Mouse (Mus musculus): ENCODE results near the gene Gm5108.
A peak's percentile ranks its signal among the peaks of the same experiment; 100 is the strongest.

The Gm5108 gene

GRCm38 (mm10) chr5:67941369-67941768, at the start of gene Gm5108:
Gene Gm5108, plus strand, starts transcription at chr5:67941669.
- no peak for ATAC-seq (ENCODE audit: low TSS enrichment)

DNA sequence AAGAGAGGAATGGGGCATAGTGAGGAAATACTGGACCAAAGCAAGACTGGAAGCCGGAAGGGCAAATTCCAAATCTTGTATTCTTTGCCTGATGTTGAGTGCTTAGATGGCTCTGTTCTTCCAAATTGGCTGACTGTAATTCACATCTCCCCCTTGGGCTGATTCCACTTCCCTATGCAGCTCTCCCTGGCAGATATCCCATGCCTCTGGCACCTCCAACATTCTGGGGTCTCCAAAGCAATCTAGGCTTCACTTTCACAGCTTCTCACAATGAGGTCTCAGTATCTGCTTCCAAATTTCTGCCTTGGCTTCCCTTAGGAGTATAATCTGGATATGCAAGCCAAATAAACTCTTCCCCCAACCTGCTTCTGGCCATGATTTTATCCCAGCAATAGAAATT, 42.5 kb upstream of the Gm5108 start:
- ATAC-seq (ENCODE audit: low TSS enrichment) = no peak

GRCm38 (mm10) chr5:67904555-67904954, 36.9 kb upstream of the Gm5108 start:
- no peak for ATAC-seq (ENCODE audit: low TSS enrichment)

GRCm38 (mm10) chr5:67930584-67930983, 10.9 kb upstream of the Gm5108 start:
- no peak for ATAC-seq (ENCODE audit: low TSS enrichment)

GRCm38 (mm10) chr5:67931623-67932022, 9.8 kb upstream of the Gm5108 start:
- no peak for ATAC-seq (ENCODE audit: low TSS enrichment)

- ATAC-seq (ENCODE audit: low TSS enrichment) = no peak
Observed at GRCm38 (mm10) chr5:67943199-67943598, 1.7 kb downstream of the Gm5108 start.

GRCm38 (mm10) chr5:67944074-67944785, 2.8 kb downstream of the Gm5108 start:
- ATAC-seq (ENCODE audit: low TSS enrichment) = no peak

DNA sequence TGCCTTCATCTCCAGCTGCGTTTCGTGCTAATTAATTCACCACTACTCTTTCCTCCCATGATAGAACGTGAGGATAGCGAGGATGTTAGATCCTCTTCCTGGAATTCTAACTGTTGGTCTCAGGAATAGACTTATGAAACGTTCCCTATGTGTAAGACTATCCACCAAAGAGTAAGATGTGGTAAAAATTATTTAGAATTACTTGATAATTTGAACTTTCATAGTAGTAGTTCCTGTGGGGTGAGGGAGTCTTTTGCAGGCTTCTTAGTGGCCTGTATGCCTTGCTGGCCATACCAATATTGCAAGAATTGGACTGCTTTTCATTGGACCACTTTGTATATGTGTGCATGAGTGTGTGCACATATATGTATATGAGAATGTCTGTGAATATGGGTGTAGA, 4.9 kb downstream of the Gm5108 start, which contains the start of gene Gm21905:
Gm21905 (minus strand) TSS at position 101 of the 400 bp plus-strand sequence.
- ATAC-seq (ENCODE audit: low TSS enrichment) = no peak

DNA sequence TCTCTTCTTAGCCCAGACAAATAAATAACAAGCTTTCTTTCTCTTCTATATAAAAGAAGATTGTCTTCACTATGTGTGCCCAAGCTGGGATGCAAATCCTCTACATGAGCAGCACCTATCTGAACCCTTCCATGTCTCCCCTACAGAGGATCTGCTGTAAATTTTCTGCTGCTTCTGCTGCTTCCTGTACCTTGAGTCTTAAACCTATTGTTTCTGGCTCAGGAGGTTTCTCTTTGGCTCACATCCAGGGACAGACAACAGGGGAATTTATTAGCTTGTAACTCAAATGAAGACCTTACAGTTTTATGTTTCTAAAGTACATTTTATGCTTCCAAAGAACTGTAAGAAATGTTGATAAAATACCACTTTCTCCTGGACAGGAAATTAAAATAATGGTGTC, 5.5 kb downstream of the Gm5108 start:
- ATAC-seq (ENCODE audit: low TSS enrichment) = no peak

DNA sequence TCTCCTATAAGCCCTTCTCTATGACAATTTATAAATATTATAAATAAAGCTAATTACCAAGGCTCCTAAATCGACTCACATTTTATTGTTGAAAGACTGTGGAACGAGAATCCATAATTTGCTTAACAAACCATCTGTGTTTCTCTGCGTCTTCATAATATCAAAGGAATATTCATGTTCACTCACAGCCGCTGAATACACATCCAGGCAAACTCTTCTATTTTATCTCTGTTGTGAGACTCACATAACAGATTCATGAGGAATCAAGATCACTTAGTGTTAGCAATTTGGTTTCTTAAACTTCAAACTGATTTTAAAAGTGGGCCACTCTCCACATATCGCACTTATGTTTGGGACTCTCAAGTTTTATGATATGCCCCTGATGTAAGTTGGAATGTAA, 6.6 kb downstream of the Gm5108 start:
- ATAC-seq (ENCODE audit: low TSS enrichment) = peak; percentile 59; the same call in 1 of the 2 replicates

DNA sequence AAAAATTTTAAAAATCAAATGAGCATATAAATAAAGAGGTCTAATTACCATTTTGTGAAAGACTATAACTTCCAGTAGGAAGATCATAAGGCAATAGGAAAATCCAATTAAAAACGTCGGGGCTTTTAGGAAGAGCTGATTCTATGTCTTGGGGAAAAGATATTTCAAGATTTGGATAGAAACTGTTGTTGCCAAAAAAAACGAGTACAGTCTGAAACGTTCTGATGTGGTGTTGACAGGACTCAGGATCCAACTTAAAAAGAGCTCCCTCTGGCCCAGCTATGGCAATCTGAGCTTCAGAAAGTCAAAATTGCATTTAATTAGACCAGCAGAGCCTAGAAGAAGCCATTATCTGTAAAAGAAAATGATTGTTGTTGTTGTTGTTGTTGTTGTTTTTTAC, 12.6 kb downstream of the Gm5108 start:
- ATAC-seq (ENCODE audit: low TSS enrichment) = peak; percentile 84

- ATAC-seq (ENCODE audit: low TSS enrichment) = peak; percentile 52
Observed at GRCm38 (mm10) chr5:67955486-67955885, 14.0 kb downstream of the Gm5108 start.

DNA sequence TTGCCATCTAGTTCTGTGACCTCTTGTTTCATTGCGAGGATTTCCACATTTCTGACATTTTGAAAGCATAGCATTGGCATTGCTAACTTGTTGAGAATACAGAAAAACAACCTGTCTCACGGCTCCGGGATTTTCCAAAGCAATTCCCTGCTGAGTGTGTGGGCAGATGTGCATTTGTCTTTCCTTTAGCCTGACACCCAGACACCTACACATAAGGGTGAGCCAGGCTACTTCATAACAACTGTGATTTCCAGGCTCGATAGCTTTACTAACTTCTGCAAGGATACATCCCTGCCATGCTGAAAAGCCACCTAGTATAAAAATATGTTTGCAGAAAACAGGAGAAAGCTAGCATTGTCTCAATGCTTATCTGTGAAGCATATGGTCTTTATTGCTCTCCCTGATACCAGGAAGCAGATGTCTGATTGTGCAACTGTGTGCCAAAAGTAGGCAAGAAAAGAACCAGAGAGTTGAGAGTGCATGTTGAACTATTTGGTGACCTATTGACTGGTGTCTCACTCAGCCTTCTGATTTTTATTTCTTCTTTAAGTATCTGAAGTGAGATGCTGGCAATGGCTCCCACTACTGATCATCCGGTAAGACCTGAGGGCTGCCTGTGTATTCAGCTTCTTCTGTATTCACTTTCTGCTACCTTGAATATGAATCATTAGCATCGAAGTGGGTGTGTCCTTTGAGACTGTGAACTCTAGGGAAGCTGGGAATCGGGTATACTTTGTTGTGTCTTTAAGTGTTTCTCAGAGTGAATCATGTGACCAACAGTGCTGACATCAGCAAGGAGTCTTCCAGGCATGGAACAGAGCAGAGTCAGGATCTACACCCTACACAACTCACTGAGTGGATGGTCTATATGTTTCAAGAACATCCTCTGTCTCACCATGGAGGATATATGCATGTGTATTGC, 20.5 kb downstream of the Gm5108 start:
- peak; percentile 91 for ATAC-seq (ENCODE audit: low TSS enrichment)

DNA sequence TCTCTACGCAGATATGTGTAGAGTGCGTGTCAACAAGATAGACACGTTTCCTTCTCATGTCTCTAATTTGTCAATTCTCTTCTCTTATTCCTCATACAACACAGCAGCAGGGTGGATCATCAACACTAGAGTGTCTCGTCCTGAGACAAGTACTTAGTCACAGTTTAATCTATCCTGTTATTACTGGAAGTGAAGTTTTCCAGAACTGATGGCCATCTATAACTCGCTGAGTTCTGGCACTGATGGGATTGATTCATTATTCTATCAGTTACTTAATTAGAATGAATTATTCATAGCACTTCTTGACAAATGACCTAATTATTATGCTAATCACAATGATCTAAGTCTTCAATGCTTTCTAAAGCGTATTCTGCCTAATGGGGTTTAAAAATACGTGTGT, 28.1 kb downstream of the Gm5108 start:
- ATAC-seq (ENCODE audit: low TSS enrichment) = no peak

DNA sequence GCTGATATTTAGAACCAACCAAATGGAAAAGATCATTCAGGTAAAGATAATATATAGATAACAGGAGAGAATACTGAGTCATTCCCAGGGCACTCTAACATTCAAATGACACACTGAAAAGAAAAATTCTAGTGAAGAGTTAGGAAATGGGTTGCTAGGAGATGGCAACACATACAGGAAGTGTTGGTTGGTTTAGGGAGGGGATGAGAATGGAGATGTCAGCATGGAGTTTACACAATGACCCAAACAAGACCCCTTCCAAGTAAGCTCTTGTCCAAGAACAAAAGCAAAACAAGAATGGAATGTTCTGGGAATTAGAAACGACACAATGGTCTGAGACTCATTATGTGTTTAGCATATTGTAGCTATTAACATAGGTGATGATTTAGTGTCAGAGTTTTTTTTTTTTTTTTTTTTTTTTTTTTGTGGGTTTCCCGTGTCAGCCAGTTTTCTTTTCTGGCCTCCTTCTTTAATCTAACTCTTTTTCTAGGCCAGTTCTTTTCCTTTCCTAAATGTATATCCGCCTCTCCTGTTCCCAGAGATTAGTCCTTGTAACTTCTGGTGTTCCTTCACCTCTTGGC, 40.6 kb downstream of the Gm5108 start:
- no peak for ATAC-seq (ENCODE audit: low TSS enrichment)

DNA sequence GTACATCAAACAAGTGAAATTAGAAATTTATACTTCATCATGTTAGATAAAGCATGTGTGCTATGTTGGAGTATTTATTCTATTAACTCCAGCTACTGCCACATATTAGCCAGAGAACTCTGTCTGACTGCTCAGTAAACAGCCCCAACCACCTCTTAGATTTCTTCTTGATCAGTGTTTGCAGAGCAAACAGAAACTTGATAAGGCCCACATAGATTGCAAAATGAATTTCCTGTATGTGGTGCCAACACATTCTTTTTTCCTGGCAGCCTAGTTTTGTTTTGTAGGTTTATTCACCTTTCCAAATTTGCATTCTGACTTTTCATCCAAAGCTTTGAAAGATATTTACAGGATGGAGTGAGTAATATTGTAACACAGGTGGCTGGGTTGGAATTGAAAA, 49.0 kb downstream of the Gm5108 start:
- no peak for ATAC-seq (ENCODE audit: low TSS enrichment)

DNA sequence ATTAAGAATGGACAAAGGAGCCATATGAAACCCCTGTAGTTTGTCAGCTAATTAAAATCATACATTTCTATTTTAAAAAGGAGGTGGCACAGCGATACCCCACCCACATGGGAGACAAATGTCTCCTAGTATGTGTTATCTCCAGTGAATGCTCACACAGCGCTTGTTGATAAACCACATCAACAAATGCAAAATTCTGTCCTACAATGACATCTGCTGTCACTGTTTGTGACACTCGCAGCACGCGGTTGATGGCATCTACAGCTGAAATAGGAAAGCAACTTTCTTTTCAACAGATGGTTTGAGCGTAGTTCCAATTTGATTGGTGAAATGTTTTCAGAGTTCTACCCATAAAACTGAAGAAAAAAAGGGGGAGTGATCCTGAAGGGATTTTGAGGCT, 61.1 kb downstream of the Gm5108 start:
- no peak for ATAC-seq (ENCODE audit: low TSS enrichment)

DNA sequence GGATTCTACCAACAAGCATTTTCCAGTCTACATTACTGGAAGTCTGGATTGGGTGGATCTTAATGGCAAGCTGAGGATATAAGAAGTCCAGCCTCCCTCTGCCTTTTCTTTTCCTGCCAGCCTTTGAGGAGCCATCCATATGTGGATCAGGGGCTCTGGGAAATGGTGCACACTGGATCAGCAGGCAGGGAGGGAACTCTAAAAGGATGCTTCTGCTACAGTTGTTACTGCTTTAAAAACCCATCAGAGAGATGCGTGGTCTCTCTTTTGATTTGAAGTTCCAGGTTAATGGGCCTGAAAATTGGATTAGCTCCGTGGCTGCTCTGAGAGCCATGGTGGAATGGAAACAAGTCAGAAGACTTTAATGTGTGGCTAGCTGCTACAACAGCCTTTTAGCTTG, 62.4 kb downstream of the Gm5108 start:
- ATAC-seq (ENCODE audit: low TSS enrichment) = no peak

DNA sequence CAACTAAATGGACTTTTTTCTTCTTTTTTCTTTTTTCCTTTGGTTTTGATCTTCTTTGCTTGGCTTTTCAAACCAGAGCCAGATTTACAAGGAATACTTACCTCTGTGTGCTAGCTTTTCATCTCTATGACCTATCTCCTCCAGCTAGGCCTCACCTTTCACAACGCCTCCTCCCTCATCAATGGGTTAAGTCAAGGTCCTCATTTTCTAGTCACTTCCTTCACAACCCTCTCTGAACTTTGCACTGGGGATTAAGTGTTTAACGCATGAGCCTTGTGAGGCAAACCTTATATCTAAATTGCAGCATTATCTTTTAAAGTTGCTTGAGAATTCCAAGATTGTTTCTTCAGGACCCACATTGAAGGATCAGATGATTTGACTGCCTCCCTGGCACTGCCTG, 63.0 kb downstream of the Gm5108 start:
- no peak for ATAC-seq (ENCODE audit: low TSS enrichment)

DNA sequence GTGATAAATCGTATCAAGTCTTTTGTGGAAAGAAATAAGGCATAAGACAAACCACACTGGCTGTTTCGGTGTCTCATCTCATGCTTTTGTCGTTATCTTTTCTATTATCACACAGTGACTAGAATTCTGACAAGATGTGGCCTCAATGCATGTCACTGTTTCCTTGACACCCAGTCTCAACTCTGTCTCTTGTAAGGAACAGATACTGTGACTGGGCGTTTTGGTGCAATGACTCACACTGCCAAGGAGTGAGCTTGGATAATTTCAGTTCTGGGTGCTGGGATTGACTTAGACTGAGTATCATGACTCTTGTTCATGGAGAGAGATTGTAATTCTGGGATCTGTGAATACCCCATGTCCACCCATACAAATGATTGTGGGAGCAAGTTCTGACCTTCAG, 65.6 kb downstream of the Gm5108 start:
- peak; percentile 64; the same call in 1 of the 2 replicates for ATAC-seq (ENCODE audit: low TSS enrichment)

DNA sequence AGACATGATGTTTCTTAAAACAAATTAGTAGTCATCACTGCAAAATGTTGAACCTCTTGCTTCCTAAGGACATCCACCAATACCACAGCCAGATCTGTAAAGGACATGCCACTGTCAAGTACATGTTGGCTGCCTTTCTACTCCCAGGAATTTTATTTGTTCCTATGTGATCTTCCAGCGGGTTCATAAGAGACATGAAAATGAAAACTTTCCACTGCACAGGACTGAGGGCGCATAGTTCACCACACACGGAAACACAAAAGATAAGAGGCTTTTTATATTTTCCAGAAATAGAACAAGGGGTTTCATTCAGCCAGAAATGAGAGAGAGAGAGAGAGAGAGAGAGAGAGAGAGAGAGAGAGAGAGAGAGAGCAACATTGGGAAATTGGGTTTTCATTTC, 70.1 kb downstream of the Gm5108 start:
- ATAC-seq (ENCODE audit: low TSS enrichment) = no peak

GRCm38 (mm10) chr5:68012618-68013017, 71.1 kb downstream of the Gm5108 start:
- ATAC-seq (ENCODE audit: low TSS enrichment) = peak; percentile 94

GRCm38 (mm10) chr5:68020870-68021269, 79.4 kb downstream of the Gm5108 start:
- ATAC-seq (ENCODE audit: low TSS enrichment) = no peak

Data from frontal cortex, adult (tissue).